Mouse (Mus musculus): Measurements from ENCODE around the gene Gnaz.

- TF ChIP-seq CTCF (IDR thresholded peaks at IDR 0.05; ENCODE audit: extremely low read depth, insufficient read length, insufficient replicate concordance, low read depth, low read length) (no peak), POLR2A (IDR thresholded peaks at IDR 0.05; ENCODE audit: low read depth, low read length) (no peak)
Measured at GRCm38 (mm10) chr10:74939300-74939699, 27.7 kb upstream of the Gnaz start.
